Mouse (Mus musculus) heart, postnatal 0 days (tissue): ENCODE data around the gene 4930402H24Rik.

Experiments
- CTCF ChIP-seq: IDR thresholded peaks from 2 replicates; pipeline ENCODE4 v1.5.1; 2016; ENCODE audit warnings: antibody characterized with exemption, control low read depth, low read depth
- EP300 ChIP-seq: IDR thresholded peaks from 2 replicates; pipeline ENCODE4 v1.6.1; 2016; ENCODE audit warnings: antibody characterized with exemption, low read depth

DNA sequence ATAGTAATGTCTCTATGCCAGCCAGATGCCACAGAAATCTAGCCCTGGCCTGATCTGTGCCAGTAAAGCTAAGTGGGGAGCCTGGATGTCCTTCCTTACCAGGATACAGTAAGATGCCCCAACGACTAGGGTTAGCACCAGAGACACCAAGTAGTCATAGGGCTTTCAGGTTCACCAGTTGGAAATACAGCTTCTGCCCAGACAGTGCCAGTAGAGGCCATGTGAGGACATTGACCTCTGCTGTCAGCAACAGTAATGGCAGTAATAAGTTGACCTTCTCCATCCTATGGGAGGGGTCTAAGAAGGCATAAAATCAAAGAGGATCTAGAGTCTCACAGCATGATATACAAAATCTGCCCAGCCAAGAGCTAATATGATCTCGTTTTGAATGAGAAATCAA, 43.6 kb upstream of the 4930402H24Rik start:
- TF ChIP-seq EP300 (no peak), CTCF (no peak)
